Mouse (Mus musculus) hindbrain, embryonic 11.5 days (tissue): ENCODE measurements around the gene Tctn1. TPM values are rescaled to one million over a fixed set of nuclear protein-coding genes. Genes with fewer than 3 reads are reported as not detected.

Experiments
- ATAC-seq: fragments of 200-750 bp; cut with Nextera tagmentation; 2 replicates; pipeline ENCODE4 v1.8.0; 2017; ENCODE audit warnings: mild to moderate bottlenecking, moderate TSS enrichment, moderate library complexity; ENCODE audit not compliant: low FRiP score
- DNase-seq: peaks from one replicate; pipeline ENCODE4 v3.0.0-alpha.2; 2015; ENCODE audit warnings: low spot score
- H3K27ac ChIP-seq: fragments of 300-500 bp; sonication (generic); 2 replicates; pipeline ENCODE4 v1.5.1; 2014; ENCODE audit warnings: mild to moderate bottlenecking, low read depth, low read length
- H3K27me3 ChIP-seq: fragments of 300-500 bp; sonication (generic); 2 replicates; pipeline ENCODE4 v1.6.1; 2014; ENCODE audit warnings: mild to moderate bottlenecking, low read length, moderate library complexity, mixed read lengths; ENCODE audit not compliant: control insufficient read depth, insufficient read depth
- H3K36me3 ChIP-seq: fragments of 300-500 bp; sonication (generic); 2 replicates; pipeline ENCODE4 v1.6.1; 2014; ENCODE audit warnings: mild to moderate bottlenecking, low read length, moderate library complexity, mixed read lengths; ENCODE audit not compliant: control insufficient read depth, insufficient read depth
- H3K4me1 ChIP-seq: fragments of 300-500 bp; sonication (generic); replicated peaks from 2 replicates; pipeline ENCODE4 v1.6.1; 2014; ENCODE audit warnings: low read length, mixed read lengths; ENCODE audit not compliant: control insufficient read depth, insufficient read depth
- H3K4me2 ChIP-seq: fragments of 300-500 bp; sonication (generic); replicated peaks from 2 replicates; pipeline ENCODE4 v1.6.1; 2014; ENCODE audit warnings: mild to moderate bottlenecking, low read depth, low read length
- H3K4me3 ChIP-seq: fragments of 300-500 bp; sonication (generic); 2 replicates; pipeline ENCODE4 v1.5.1; 2014; ENCODE audit warnings: low read depth, low read length
- H3K9ac ChIP-seq: fragments of 300-500 bp; sonication (generic); 2 replicates; pipeline ENCODE4 v1.6.1; 2014; ENCODE audit warnings: low read depth, low read length
- H3K9me3 ChIP-seq: fragments of 300-500 bp; sonication (generic); 2 replicates; pipeline ENCODE4 v1.6.1; 2016; ENCODE audit warnings: low read length; ENCODE audit not compliant: control insufficient read depth
- WGBS: fragments of 180-500 bp; shearing (Covaris S2); extraction: QIAGEN DNeasy Blood & Tissue Kit; methylation state at CpG from one replicate; pipeline ENCODE4 v1.1.7; 2014; 5-methylcytosine and 5-hydroxymethylcytosine counted together
- polyA plus RNA-seq: library from polyadenylated mRNA; unstranded; fragments of >200 nt; fragmentation: Nextera tagmentation; extraction: Ambion mirVana; gene quantifications from 2 replicates; pipeline ENCODE4 v1.2.1, GENCODE M21; 2014

The Tctn1 gene
- polyA plus RNA-seq, 1 experiment from 2014 or later: 5.6 TPM

DNA sequence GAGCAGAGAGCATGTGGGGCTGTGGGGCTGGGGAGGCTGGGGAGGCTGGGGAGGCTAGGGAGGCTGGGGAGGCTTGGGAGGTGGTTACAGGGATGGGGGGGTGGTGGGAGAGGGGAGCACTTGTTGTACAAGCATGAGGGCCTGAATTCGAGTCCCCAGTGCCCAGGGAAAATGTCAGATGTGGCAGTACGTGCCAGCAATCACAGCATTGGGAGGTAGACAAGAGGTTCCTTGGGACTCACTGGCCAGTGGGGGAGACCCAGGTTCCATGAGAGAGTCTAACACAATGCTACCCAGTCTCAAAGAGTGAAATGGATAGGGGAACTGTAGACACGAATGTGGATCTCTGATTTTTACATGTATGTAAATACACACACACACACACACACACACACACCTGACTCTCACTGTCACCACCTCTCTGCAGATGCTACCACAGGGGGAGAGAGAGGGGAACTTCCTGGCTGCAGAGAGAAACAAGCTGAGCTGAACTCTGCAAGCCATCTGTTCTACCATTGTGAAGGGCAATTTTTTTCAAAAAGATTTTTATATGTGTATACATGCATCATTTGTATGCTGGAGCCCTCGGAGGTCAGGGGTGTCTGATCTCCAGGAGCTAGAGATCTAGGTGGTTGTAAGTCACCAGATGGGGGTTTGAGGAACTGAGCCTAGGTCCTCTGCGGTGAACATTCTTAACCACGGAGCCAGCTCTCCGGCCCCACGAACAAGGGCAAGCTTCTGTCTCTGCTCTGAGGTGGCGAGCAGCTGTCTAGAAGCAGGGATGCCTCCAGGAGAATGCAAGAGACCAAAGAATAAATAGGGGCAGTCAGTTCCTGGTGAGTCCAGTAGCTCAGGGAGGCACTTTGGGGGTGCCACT lies 29.7 kb downstream of the Tctn1 start:
- Histone ChIP-seq H3K27ac (no peak overlapping the region), H3K9ac (no peak overlapping the region), H3K4me3 (no peak overlapping the region), H3K27me3 (no peaks in the 10 kb centered on the region), H3K36me3 (0 out of 2 replicates have a peak, but pooled peaks cover 3% of the 10 kb centered on the region), H3K4me2 (no peak overlapping the region), H3K4me1 (0 out of 2 replicates have a peak, but pooled peaks cover 2% of the 10 kb centered on the region), H3K9me3 (no peaks in the 10 kb centered on the region)
- WGBS: 83% methylated on average over 9 of the region's 9 CpGs
- DNase-seq (no peak), ATAC-seq (no peak)

DNA sequence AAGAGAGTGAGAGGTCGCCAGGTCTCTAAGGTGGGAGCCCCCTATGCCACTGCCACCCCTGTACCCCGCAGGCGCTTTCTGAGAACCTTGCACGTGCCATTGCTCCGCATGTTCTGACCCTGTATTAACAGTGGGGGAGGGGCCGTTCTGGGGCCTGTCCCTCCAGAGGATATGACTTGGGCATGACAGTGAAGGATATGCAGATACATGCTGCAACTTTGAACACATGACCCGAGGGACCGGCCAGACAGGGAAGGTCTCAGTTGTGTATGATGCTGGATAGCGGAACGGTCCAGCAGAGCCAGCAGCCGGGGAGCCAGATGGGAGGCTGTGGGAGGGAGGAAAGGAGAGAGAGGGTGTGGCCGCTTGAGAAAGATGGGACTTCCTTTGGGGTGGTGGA lies 30.6 kb downstream of the Tctn1 start:
- no peak overlapping the region for H3K4me2 ChIP-seq
- 0 out of 2 replicates have a peak, but pooled peaks cover 3% of the 10 kb centered on the region for H3K36me3 ChIP-seq
- no peak overlapping the region for H3K4me3 ChIP-seq
- DNase-seq (no peak), ATAC-seq (no peak)
- no peaks in the 10 kb centered on the region for H3K9me3 ChIP-seq
- WGBS: 84% methylated on average over 12 of the region's 12 CpGs
- 0 out of 2 replicates have a peak, but pooled peaks cover 2% of the 10 kb centered on the region for H3K4me1 ChIP-seq
- H3K27me3 ChIP-seq: no peaks in the 10 kb centered on the region
- no peak overlapping the region for H3K27ac ChIP-seq
- no peak overlapping the region for H3K9ac ChIP-seq

DNA sequence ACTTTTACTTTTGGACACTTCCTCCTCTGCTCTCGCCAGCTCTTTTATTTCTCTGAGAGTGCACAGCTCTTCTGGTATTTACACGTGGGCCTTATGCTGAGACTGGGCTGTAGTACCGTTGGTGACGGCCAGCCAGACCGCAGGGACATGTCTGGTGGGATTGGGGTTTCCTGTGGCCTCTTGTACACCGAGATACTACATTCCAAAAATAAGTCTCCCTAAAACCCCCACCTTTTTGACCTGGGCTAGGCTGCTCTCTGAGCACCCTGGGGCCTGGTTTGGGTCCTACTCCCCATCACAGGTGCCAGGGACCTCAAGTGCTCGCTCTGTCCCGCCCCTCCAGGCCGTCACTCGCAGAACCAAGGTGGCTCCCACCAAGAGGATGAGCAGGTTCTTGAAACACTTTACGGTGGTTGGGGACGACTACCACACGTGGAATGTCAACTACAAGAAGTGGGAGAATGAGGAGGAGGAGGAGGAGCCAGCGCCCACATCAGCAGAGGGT lies 31.1 kb downstream of the Tctn1 start:
- Histone ChIP-seq H3K27ac (no peak overlapping the region), H3K9ac (no peak overlapping the region), H3K4me2 (no peak overlapping the region), H3K4me3 (no peak overlapping the region), H3K9me3 (no peaks in the 10 kb centered on the region), H3K4me1 (0 out of 2 replicates have a peak, but pooled peaks cover 2% of the 10 kb centered on the region), H3K27me3 (no peaks in the 10 kb centered on the region), H3K36me3 (0 out of 2 replicates have a peak, but pooled peaks cover under 1% of the 10 kb centered on the region)
- WGBS: 89% methylated on average over 14 of the region's 14 CpGs
- ATAC-seq: no peak
- no peak for DNase-seq

DNA sequence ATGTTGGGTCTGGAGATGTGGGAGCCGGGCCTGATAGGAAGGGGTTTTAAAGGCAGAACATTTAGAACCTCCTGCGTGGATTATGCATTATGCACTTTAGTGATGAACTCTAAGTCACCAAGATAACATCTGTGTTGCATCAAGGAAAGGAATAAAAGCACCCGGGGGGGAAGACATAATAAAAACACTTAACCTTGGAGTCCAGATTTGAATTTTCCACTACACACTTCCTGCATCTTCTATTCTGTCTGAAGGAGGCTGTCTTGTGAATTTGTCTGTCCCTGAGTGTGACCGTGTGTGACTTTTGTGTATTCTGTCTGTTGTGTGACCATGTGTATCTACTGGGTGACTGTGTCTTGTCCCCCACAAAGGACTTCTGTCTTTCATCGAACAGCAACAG lies 32.3 kb downstream of the Tctn1 start:
- Histone ChIP-seq H3K4me3 (no peak overlapping the region), H3K4me1 (0 out of 2 replicates have a peak, but pooled peaks cover 2% of the 10 kb centered on the region), H3K36me3 (no peaks in the 10 kb centered on the region), H3K9ac (no peak overlapping the region), H3K27ac (no peak overlapping the region), H3K27me3 (no peaks in the 10 kb centered on the region), H3K9me3 (no peaks in the 10 kb centered on the region), H3K4me2 (no peak overlapping the region)
- DNase-seq (no peak), ATAC-seq (no peak)
- WGBS: 86% methylated on average over 5 of the region's 5 CpGs

DNA sequence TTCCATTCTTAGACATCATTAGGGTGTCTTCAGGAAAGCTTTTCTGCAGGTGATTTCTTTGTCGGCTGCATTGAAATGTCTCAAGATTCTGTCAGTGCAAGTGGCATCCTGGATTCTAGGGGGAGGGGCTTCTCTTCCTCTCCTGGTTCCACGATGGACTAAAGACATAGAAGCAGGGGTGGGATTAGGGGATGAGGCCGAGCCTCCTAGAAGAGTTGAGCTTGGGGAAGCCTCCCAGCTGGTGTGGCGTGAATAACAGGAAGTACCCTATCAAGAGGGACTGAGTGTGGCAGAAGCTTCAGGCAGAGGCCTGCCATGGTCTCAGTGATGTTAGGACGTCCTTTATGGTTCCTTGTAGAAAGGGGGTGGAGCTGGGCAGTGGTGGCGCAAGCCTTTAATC lies 32.8 kb downstream of the Tctn1 start:
- H3K9ac ChIP-seq: no peak overlapping the region
- DNase-seq: no peak

DNA sequence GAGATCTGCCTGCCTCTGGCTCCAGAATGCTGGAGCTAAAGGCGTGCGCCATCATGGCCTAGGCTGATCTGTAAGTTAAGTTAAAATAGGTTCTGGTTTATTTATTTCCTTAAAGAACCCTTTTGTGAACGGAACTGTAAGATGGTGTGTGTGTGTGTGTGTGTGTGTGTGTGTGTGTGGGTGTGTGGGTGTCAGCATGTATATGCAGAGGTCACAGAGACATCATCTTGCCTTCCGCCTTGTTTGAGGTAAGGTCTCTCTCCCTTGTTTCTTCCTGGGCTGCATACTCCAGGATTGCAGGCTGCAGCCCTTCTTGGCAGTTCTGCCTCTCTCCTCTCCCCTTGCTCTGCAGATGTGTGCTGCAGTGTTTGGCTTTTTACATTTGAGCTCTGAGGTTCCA lies 33.4 kb downstream of the Tctn1 start:
- Histone ChIP-seq H3K4me3 (no peak overlapping the region), H3K9ac (no peak overlapping the region), H3K36me3 (no peaks in the 10 kb centered on the region), H3K9me3 (no peaks in the 10 kb centered on the region), H3K27ac (no peak overlapping the region), H3K4me1 (0 out of 2 replicates have a peak, but pooled peaks cover 2% of the 10 kb centered on the region), H3K27me3 (no peaks in the 10 kb centered on the region), H3K4me2 (no peak overlapping the region)
- DNase-seq (no peak), ATAC-seq (no peak)
- WGBS: 90% methylated on average over 4 of the region's 4 CpGs

More for the DNA sequence above, 32.8 kb downstream of the Tctn1 start:
- Histone ChIP-seq H3K27me3 (no peaks in the 10 kb centered on the region), H3K4me3 (no peak overlapping the region), H3K9me3 (no peaks in the 10 kb centered on the region), H3K4me2 (no peak overlapping the region), H3K27ac (no peak overlapping the region), H3K4me1 (0 out of 2 replicates have a peak, but pooled peaks cover 2% of the 10 kb centered on the region), H3K36me3 (no peaks in the 10 kb centered on the region)
- WGBS: 80% methylated on average over 6 of the region's 6 CpGs
- no peak for ATAC-seq

DNA sequence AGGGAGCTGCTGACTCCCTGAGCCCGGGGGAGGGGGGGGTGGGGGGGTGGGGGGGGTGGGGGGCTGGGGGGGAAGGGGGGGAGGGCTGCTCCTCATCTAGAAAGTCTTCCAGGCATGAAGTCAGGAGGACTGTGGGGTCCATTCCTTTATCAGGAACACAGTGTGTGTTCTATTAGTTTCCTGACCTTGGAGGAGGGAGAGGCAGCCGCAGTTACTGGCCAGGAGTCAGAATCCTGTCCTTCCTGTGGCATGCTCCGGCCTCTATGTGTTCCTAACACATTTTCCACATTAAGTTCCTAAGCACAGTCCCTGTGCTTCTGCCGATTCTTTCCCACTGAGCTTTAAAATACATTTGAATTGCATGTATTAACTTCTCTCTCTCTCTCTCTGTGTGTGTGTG lies 35.5 kb downstream of the Tctn1 start:
- 75% methylated on average over 4 of the region's 4 CpGs for WGBS
- ATAC-seq: no peak
- no peak overlapping the region for H3K4me2 ChIP-seq

DNA sequence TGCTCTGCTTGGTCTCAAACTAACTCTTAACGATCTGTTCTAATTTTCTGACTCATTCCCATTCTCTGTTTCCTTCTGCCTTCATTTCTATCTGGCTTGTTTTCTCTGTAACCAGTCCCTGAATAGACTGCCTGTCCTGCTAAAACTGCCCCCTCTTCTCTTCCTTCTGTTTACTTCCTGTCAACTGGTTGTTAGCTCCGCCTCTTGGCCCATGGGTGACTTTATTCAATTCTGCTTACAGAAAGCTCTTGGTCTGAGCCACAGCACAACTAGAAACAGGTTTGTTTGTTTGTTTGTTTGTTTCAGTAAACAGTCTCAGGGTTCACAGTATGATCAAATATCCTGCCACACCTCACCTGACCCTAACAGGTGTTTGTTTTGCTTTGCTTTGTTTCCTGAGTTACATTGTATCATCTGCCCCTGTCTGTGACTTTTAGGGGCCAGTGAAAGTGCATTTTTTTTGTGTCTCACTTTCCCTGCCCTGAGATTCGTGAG lies 35.9 kb downstream of the Tctn1 start:
- no peak for ATAC-seq
- WGBS: 84% methylated on average over 3 of the region's 3 CpGs
- H3K9ac ChIP-seq: no peak overlapping the region

More for the DNA sequence above, 35.5 kb downstream of the Tctn1 start:
- no peak overlapping the region for H3K27ac ChIP-seq
- no peak for DNase-seq
- H3K9me3 ChIP-seq: no peaks in the 10 kb centered on the region
- H3K27me3 ChIP-seq: no peaks in the 10 kb centered on the region
- no peak overlapping the region for H3K4me3 ChIP-seq
- H3K9ac ChIP-seq: no peak overlapping the region
- H3K36me3 ChIP-seq: no peaks in the 10 kb centered on the region
- 0 out of 2 replicates have a peak, but pooled peaks cover 2% of the 10 kb centered on the region for H3K4me1 ChIP-seq

More for the DNA sequence above, 35.9 kb downstream of the Tctn1 start:
- no peak for DNase-seq
- no peaks in the 10 kb centered on the region for H3K9me3 ChIP-seq
- H3K36me3 ChIP-seq: no peaks in the 10 kb centered on the region
- no peaks in the 10 kb centered on the region for H3K27me3 ChIP-seq
- no peak overlapping the region for H3K4me3 ChIP-seq
- no peaks in the 10 kb centered on the region for H3K4me1 ChIP-seq
- no peak overlapping the region for H3K27ac ChIP-seq
- no peak overlapping the region for H3K4me2 ChIP-seq
